Mouse (Mus musculus) kidney, adult 10 weeks (tissue): ENCODE results near the gene Got2. TPM values are rescaled to one million over a fixed set of nuclear protein-coding genes. Genes with fewer than 3 reads are reported as not detected.

Experiments
- polyA plus RNA-seq: library from polyadenylated mRNA; stranded (reverse); fragments of 350-450 nt; fragmentation: Illumina TruSeq; extraction: RNeasy Lipid Tissue Mini Kit (QIAGEN cat#74804); gene quantifications from one replicate; pipeline ENCODE4 v1.2.3, GENCODE M21; 2014; ENCODE audit warnings: low read depth, low replicate concordance

Got2 gene
- polyA plus RNA-seq, result 55.2 TPM

GRCm38 (mm10) chr8:95888285-95889136 is at the start of gene Got2:
TSS of gene Got2 (minus strand) at chr8:95888547.

GRCm38 (mm10) chr8:95853102-95853843 is 35.1 kb downstream of the Got2 start, which contains the start of gene Slc38a7:
TSS of gene Slc38a7 (minus strand) at chr8:95853539.

GRCm38 (mm10) chr8:95825162-95825561 is 63.2 kb downstream of the Got2 start, which contains the start of gene Sap18b:
TSS of gene Sap18b (plus strand) at chr8:95825346.

Other genes with a start within 250 kb of the Got2 start
- 1.8 TPM for gene Ndrg4, start 211.6 kb downstream of the Got2 start, polyA plus RNA-seq
- 21.6 TPM for gene Setd6, start 172.7 kb downstream of the Got2 start, polyA plus RNA-seq
- 137 TPM for gene Cnot1, start 81.1 kb downstream of the Got2 start, polyA plus RNA-seq
- gene Sap18b, start 63.2 kb downstream of the Got2 start, polyA plus RNA-seq, result 3.4 TPM
- 1.2 TPM for gene Slc38a7, start 35.0 kb downstream of the Got2 start, polyA plus RNA-seq